Mouse (Mus musculus) forebrain, embryonic 13.5 days (tissue): ENCODE measurements around the gene Gm20509. TPM values are rescaled to one million over a fixed set of nuclear protein-coding genes. Genes with fewer than 3 reads are reported as not detected.
A peak's percentile ranks its signal among the peaks of the same experiment; 100 is the strongest.
"Not testable (repeated sequence)": the region's sequence is repeated elsewhere in the genome, so short reads cannot be mapped to it uniquely, and the experiment has no call there.

Experiments used
- ATAC-seq: fragments of 200-750 bp; cut with Nextera tagmentation; 2 replicates; pipeline ENCODE4 v1.8.0; 2017
- H3K27ac ChIP-seq: fragments of 300-500 bp; sonication (generic); 2 replicates; pipeline ENCODE4 v1.5.1; 2015; ENCODE audit warnings: inconsistent platforms, mild to moderate bottlenecking, moderate library complexity
- H3K27me3 ChIP-seq: fragments of 300-500 bp; sonication (generic); 2 replicates; pipeline ENCODE4 v1.6.1; 2015; ENCODE audit warnings: mild to moderate bottlenecking, inconsistent platforms
- H3K36me3 ChIP-seq: fragments of 300-500 bp; sonication (generic); 2 replicates; pipeline ENCODE4 v1.6.1; 2015; ENCODE audit warnings: mild to moderate bottlenecking, inconsistent platforms; ENCODE audit not compliant: poor library complexity, severe bottlenecking
- H3K4me1 ChIP-seq: fragments of 300-500 bp; sonication (generic); 2 replicates; pipeline ENCODE4 v1.6.1; 2015; ENCODE audit warnings: inconsistent platforms
- H3K4me2 ChIP-seq: fragments of 300-500 bp; sonication (generic); 2 replicates; pipeline ENCODE4 v1.6.1; 2015; ENCODE audit warnings: inconsistent platforms, mild to moderate bottlenecking, moderate library complexity
- H3K4me3 ChIP-seq: fragments of 300-500 bp; sonication (generic); 2 replicates; pipeline ENCODE4 v1.5.1; 2015; ENCODE audit warnings: mild to moderate bottlenecking, inconsistent platforms
- H3K9ac ChIP-seq: fragments of 300-500 bp; sonication (generic); 2 replicates; pipeline ENCODE4 v1.6.1; 2015; ENCODE audit warnings: mild to moderate bottlenecking, inconsistent platforms
- H3K9me3 ChIP-seq: fragments of 300-500 bp; sonication (generic); replicated peaks from 2 replicates; pipeline ENCODE4 v1.6.1; 2016; ENCODE audit warnings: inconsistent platforms
- WGBS: fragments of 180-500 bp; shearing (Covaris S2); methylation state at CpG from one replicate; pipeline ENCODE4 v1.1.7; 2015; 5-methylcytosine and 5-hydroxymethylcytosine counted together
- polyA plus RNA-seq: library from polyadenylated mRNA; unstranded; fragments of >200 nt; fragmentation: Nextera tagmentation; extraction: Ambion mirVana; gene quantifications from 2 replicates; pipeline ENCODE4 v1.2.1, GENCODE M21; 2015

The Gm20509 gene
- polyA plus RNA-seq, 1 experiment from 2014 or later, result not detected

GRCm38 (mm10) chr9:73103880-73104198, 1.6 kb downstream of the Gm20509 start:
- H3K4me2 ChIP-seq, result peak overlapping the region; percentile 79
- ATAC-seq, result no peak; the same call in 1 of the 2 replicates
- peaks cover 67% of the 10 kb centered on the region for H3K27me3 ChIP-seq
- WGBS, result 36% methylated on average over 5 of the region's 5 CpGs
- no peaks in the 10 kb centered on the region for H3K9me3 ChIP-seq
- no peak overlapping the region for H3K27ac ChIP-seq
- peak overlapping the region; percentile 61; the same call in 1 of the 2 replicates for H3K9ac ChIP-seq
- H3K4me1 ChIP-seq, result peaks cover 8% of the 10 kb centered on the region
- H3K4me3 ChIP-seq, result peak overlapping the region; percentile 42
- H3K36me3 ChIP-seq, result no peaks in the 10 kb centered on the region

- Histone ChIP-seq H3K36me3 (no peaks in the 10 kb centered on the region), H3K9ac (no peak overlapping the region), H3K27me3 (peaks cover 68% of the 10 kb centered on the region), H3K4me3 (no peak overlapping the region), H3K27ac (no peak overlapping the region), H3K9me3 (no peaks in the 10 kb centered on the region), H3K4me2 (no peak overlapping the region), H3K4me1 (peaks cover 8% of the 10 kb centered on the region)
- 60% methylated on average over 1 of the region's 1 CpGs for WGBS
- ATAC-seq, result no peak
Observed at GRCm38 (mm10) chr9:73105141-73105540, 2.9 kb downstream of the Gm20509 start.

GRCm38 (mm10) chr9:73105771-73106170, 3.5 kb downstream of the Gm20509 start:
- Histone ChIP-seq H3K4me1 (peaks cover 8% of the 10 kb centered on the region), H3K27ac (no peak overlapping the region), H3K9ac (no peak overlapping the region), H3K4me3 (no peak overlapping the region), H3K9me3 (no peaks in the 10 kb centered on the region), H3K4me2 (no peak overlapping the region), H3K36me3 (no peaks in the 10 kb centered on the region), H3K27me3 (peaks cover 68% of the 10 kb centered on the region)
- no peak for ATAC-seq

GRCm38 (mm10) chr9:73112919-73113906, 10.9 kb downstream of the Gm20509 start, which contains the start of gene Rsl24d1:
Gene Rsl24d1, plus strand, starts transcription at chr9:73113426.
- Histone ChIP-seq H3K4me3 (peak within 1 kb of the TSS; percentile 85), H3K36me3 (peaks cover 29% of the 10 kb centered on the region), H3K9me3 (no peaks in the 10 kb centered on the region), H3K27ac (peak within 1 kb of the TSS; percentile 66), H3K4me2 (peak within 1 kb of the TSS; percentile 68), H3K9ac (peak within 1 kb of the TSS; percentile 82), H3K27me3 (0 out of 2 replicates have a peak, but pooled peaks cover 3% of the 10 kb centered on the region), H3K4me1 (peaks cover 7% of the 10 kb centered on the region)
- peak; percentile 98 for ATAC-seq
- under 1% methylated on average over 64 of the region's 64 CpGs for WGBS

GRCm38 (mm10) chr9:73116704-73117103, 14.4 kb downstream of the Gm20509 start:
- WGBS, result 97% methylated on average over 5 of the region's 6 CpGs
- H3K36me3 ChIP-seq, result peaks cover 57% of the 10 kb centered on the region
- H3K4me2 ChIP-seq, H3K4me3 ChIP-seq, H3K9me3 ChIP-seq, H3K27ac ChIP-seq, H3K4me1 ChIP-seq, H3K27me3 ChIP-seq, ATAC-seq, H3K9ac ChIP-seq: not testable (repeated sequence)

GRCm38 (mm10) chr9:73118012-73118411, 15.7 kb downstream of the Gm20509 start:
- H3K4me2 ChIP-seq, result no peak overlapping the region
- peaks cover 65% of the 10 kb centered on the region for H3K36me3 ChIP-seq
- WGBS, result 90% methylated on average over 4 of the region's 4 CpGs
- H3K27ac ChIP-seq, result no peak overlapping the region
- ATAC-seq, result no peak
- H3K4me3 ChIP-seq, result no peak overlapping the region
- H3K4me1 ChIP-seq, result peaks cover 7% of the 10 kb centered on the region
- no peaks in the 10 kb centered on the region for H3K9me3 ChIP-seq
- no peaks in the 10 kb centered on the region for H3K27me3 ChIP-seq
- no peak overlapping the region for H3K9ac ChIP-seq

GRCm38 (mm10) chr9:73121735-73122134, 19.5 kb downstream of the Gm20509 start:
- no peak for ATAC-seq
- Histone ChIP-seq H3K27ac (no peak overlapping the region), H3K4me1 (no peaks in the 10 kb centered on the region), H3K27me3 (no peaks in the 10 kb centered on the region), H3K9me3 (no peaks in the 10 kb centered on the region), H3K4me3 (no peak overlapping the region), H3K9ac (no peak overlapping the region), H3K36me3 (peaks cover 83% of the 10 kb centered on the region), H3K4me2 (no peak overlapping the region)
- 75% methylated on average over 8 of the region's 8 CpGs for WGBS

- no peak for ATAC-seq
- Histone ChIP-seq H3K9me3 (no peaks in the 10 kb centered on the region), H3K4me2 (no peak overlapping the region), H3K9ac (no peak overlapping the region), H3K27ac (no peak overlapping the region), H3K4me3 (no peak overlapping the region), H3K4me1 (no peaks in the 10 kb centered on the region), H3K36me3 (peaks cover 93% of the 10 kb centered on the region), H3K27me3 (no peaks in the 10 kb centered on the region)
- WGBS, result 94% methylated on average over 8 of the region's 8 CpGs
Observed at GRCm38 (mm10) chr9:73125043-73125570, 22.8 kb downstream of the Gm20509 start.

- 90% methylated on average over 2 of the region's 2 CpGs for WGBS
- Histone ChIP-seq H3K27ac (no peak overlapping the region), H3K4me1 (no peaks in the 10 kb centered on the region), H3K4me3 (no peak overlapping the region), H3K9me3 (no peaks in the 10 kb centered on the region), H3K4me2 (no peak overlapping the region), H3K36me3 (peaks cover 74% of the 10 kb centered on the region), H3K9ac (no peak overlapping the region), H3K27me3 (no peaks in the 10 kb centered on the region)
- ATAC-seq, result no peak
Observed at GRCm38 (mm10) chr9:73127457-73127856, 25.2 kb downstream of the Gm20509 start.

- 76% methylated on average over 8 of the region's 8 CpGs for WGBS
- Histone ChIP-seq H3K9ac (no peak overlapping the region), H3K27me3 (no peaks in the 10 kb centered on the region), H3K27ac (no peak overlapping the region), H3K36me3 (peaks cover 58% of the 10 kb centered on the region), H3K9me3 (no peaks in the 10 kb centered on the region), H3K4me3 (no peak overlapping the region), H3K4me2 (no peak overlapping the region), H3K4me1 (no peaks in the 10 kb centered on the region)
- no peak for ATAC-seq
Observed at GRCm38 (mm10) chr9:73129875-73130274, 27.6 kb downstream of the Gm20509 start.

- Histone ChIP-seq H3K36me3 (peaks cover 51% of the 10 kb centered on the region), H3K4me1 (no peaks in the 10 kb centered on the region), H3K9ac (no peak overlapping the region), H3K4me3 (no peak overlapping the region), H3K9me3 (no peaks in the 10 kb centered on the region), H3K27ac (no peak overlapping the region), H3K27me3 (no peaks in the 10 kb centered on the region), H3K4me2 (no peak overlapping the region)
- no peak for ATAC-seq
- WGBS, result 96% methylated on average over 4 of the region's 4 CpGs
Observed at GRCm38 (mm10) chr9:73130529-73130928, 28.3 kb downstream of the Gm20509 start.

- H3K4me3 ChIP-seq, result no peak overlapping the region
- H3K27me3 ChIP-seq, result no peaks in the 10 kb centered on the region
- no peak for ATAC-seq
- H3K9ac ChIP-seq, result no peak overlapping the region
- H3K4me2 ChIP-seq, result no peak overlapping the region
- H3K36me3 ChIP-seq, result 0 out of 2 replicates have a peak, but pooled peaks cover 3% of the 10 kb centered on the region
- H3K9me3 ChIP-seq, result no peaks in the 10 kb centered on the region
- WGBS, result 82% methylated on average over 11 of the region's 11 CpGs
- no peak overlapping the region for H3K27ac ChIP-seq
- no peaks in the 10 kb centered on the region for H3K4me1 ChIP-seq
Observed at GRCm38 (mm10) chr9:73137341-73137886, 35.1 kb downstream of the Gm20509 start.
